Mouse (Mus musculus): ENCODE results near the gene Rap1gap.

DNA sequence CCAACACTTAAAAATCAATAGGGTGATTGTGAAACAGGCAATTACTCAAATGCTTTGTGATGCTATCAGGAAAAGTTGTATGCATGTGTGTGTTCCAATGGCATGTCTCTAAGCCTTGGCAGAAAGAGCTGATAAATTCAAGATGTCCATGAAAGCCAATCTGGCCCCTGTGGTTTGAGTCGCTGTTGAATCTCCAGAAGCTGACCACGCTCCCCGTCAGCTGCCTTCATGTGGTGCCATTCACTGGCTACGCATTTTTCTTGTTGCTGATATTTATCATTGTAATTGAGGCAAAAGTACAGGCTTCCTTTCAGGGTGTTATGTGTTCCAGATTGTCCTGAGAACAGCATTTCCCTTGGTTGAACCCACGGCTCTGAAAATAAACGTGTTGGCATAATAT lies 16.9 kb upstream of the Rap1gap start:
- TF ChIP-seq CTCF (IDR thresholded peaks at IDR 0.05; ENCODE audit: low read depth), result no peak
- TF ChIP-seq EP300 (IDR thresholded peaks at IDR 0.05; ENCODE audit: low read depth), result no peak
